Mouse (Mus musculus): ENCODE results near the gene Gm10718.
A peak's percentile ranks its signal among the peaks of the same experiment; 100 is the strongest.
"Not testable (repeated sequence)": the region's sequence is repeated elsewhere in the genome, so short reads cannot be mapped to it uniquely, and the experiment has no call there.

The Gm10718 gene

GRCm38 (mm10) chr9:3023312-3023984 lies at the start of gene Gm10718:
Gm10718 (plus strand) TSS chr9:3023547.
- DNase-seq (ENCODE audit: low spot score in 2 of 2) = peak; percentile 41 to 57

- DNase-seq (ENCODE audit: low spot score in 2 of 2) = peak; percentile 19 to 20
Measured at GRCm38 (mm10) chr9:3000445-3000972, 22.8 kb upstream of the Gm10718 start, which contains the start of gene Gm10722. Gm10722 (plus strand) TSS chr9:3000922.

- peak in 1 of 2 experiments; percentile 15 for DNase-seq (ENCODE audit: low spot score in 2 of 2)
Measured at GRCm38 (mm10) chr9:3001006-3001405, 22.3 kb upstream of the Gm10718 start.

GRCm38 (mm10) chr9:3001948-3002659 lies 21.2 kb upstream of the Gm10718 start:
- DNase-seq (ENCODE audit: low spot score in 2 of 2) = peak; percentile 100

DNA sequence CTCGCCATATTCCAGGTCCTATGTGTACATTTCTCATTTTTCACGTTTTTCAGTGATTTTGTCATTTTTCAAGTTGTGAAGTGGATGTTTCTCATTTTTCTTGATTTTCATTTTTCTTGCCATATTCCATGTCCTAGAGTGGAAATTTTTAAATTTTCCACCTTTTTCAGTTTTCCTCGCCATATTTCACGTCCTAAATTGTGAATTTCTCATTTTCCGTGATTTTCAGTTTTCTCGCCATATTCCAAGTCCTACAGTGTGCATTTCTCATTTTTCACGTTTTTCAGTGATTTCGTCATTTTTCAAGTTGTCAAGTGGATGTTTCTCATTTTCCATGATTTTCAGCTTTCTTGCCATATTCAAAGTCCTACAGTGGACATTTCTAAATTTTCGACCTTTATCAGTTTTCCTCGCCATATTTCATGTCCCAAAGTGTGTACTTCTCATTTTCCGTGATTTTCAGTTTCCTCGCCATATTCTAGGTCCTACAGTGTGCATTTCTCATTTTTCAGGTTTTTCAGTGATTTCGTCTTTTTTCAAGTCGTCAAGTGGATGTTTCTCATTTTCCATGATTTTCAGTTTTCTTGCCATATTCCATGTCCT lies 20.5 kb upstream of the Gm10718 start, which contains the start of gene Gm11168:
Gene Gm11168, plus strand, starts transcription at position 553 of the 603 bp plus-strand sequence.
- DNase-seq (ENCODE audit: low spot score in 2 of 2) = peak; percentile 46 to 56

- DNase-seq (ENCODE audit: low spot score in 2 of 2) = not testable (repeated sequence)
Measured at GRCm38 (mm10) chr9:3006179-3006578, 17.2 kb upstream of the Gm10718 start.

DNA sequence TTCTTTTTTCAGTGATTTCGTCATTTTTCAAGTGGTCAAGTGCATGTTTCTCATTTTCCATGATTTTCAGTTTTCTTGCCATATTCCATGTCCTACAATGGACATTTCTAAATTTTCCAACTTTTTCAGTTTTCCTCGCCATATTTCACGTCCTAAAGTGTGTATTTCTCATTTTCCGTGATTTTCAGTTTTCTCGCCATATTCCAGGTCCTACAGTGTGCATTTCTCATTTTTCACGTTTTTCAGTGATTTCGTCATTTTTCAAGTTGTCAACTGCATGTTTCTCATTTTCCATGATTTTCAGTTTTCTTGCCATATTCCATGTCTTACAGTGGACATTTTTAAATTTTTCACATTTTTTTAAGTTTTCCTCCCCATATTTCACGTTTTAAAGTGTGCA lies 16.7 kb upstream of the Gm10718 start:
- DNase-seq (ENCODE audit: low spot score in 2 of 2) = not testable (repeated sequence)

- not testable (repeated sequence) for DNase-seq (ENCODE audit: low spot score in 2 of 2)
Measured at GRCm38 (mm10) chr9:3007272-3007671, 16.1 kb upstream of the Gm10718 start.

DNA sequence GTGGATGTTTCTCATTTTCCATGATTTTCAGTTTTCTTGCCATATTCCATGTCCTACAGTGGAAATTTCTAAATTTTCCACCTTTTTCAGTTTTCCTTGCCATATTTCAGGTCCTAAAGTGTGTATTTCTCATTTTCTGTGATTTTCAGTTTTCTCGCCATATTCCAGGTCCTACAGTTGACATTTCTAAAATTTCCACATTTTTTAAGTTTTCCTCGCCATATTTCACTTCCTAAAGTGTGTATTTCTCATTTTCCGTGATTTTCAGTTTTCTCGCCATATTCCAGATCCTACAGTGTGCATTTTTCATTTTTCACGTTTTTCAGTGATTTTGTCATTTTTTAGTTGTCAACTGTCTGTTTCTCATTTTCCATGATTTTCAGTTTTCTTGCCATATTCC lies 14.0 kb upstream of the Gm10718 start:
- not testable (repeated sequence) for DNase-seq (ENCODE audit: low spot score in 2 of 2)

DNA sequence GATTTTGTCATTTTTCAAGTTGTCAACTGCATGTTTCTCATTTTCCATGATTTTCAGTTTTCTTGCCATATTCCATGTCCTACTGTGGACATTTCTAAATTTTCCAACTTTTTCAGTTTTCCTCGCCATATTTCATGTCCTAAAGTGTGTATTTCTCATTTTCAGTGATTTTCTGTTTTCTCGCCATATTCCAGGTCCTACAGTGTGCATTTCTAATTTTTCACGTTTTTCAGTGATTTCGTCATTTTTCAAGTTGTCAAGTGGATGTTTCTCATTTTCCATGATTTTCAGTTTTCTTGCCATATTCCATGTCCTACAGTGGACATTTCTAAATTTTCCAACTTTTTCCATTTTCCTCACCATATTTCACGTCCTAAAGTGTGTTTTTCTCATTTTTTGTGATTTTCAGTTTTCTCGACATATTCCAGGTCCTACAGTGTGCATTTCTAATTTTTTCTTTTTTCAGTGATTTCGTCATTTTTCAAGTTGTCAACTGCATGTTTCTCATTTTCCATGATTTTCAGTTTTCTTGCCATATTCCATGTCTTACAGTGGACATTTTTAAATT lies 11.2 kb upstream of the Gm10718 start:
- DNase-seq (ENCODE audit: low spot score in 2 of 2) = not testable (repeated sequence)

DNA sequence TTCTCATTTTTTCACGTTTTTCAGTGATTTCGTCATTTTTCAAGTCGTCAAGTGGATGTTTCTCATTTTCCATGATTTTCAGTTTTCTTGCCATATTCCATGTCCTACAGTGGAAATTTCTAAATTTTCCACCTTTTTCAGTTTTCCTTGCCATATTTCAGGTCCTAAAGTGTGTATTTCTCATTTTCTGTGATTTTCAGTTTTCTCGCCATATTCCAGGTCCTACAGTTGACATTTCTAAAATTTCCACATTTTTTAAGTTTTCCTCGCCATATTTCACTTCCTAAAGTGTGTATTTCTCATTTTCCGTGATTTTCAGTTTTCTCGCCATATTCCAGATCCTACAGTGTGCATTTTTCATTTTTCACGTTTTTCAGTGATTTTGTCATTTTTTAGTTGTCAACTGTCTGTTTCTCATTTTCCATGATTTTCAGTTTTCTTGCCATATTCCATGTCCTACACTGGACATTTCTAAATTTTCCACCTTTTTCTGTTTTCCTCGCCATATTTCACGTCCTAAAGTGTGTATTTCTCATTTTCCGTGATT lies 10.5 kb upstream of the Gm10718 start, which contains the start of gene Gm10721:
Gene Gm10721, plus strand, starts transcription at position 408 of the 547 bp plus-strand sequence.
- DNase-seq (ENCODE audit: low spot score in 2 of 2) = not testable (repeated sequence)

GRCm38 (mm10) chr9:3015354-3015753 lies 8.0 kb upstream of the Gm10718 start, which contains the start of gene Gm10720:
Gm10720 (plus strand) TSS chr9:3015654.
- DNase-seq (ENCODE audit: low spot score in 2 of 2) = not testable (repeated sequence)

DNA sequence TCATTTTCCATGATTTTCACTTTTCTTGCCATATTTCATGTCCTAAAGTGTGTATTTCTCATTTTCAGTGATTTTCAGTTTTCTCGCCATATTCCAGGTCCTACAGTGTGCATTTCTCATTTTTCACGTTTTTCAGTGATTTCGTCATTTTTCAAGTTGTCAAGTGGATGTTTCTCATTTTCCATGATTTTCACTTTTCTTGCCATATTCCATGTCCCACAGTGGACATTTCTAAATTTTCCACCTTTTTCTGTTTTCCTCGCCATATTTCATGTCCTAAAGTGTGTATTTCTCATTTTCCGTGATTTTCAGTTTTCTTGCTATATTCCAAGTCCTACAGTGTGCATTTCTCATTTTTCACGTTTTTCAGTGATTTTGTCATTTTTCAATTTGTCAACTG lies 7.5 kb upstream of the Gm10718 start:
- DNase-seq (ENCODE audit: low spot score in 2 of 2) = peak; percentile 37 to 39

- DNase-seq (ENCODE audit: low spot score in 2 of 2) = not testable (repeated sequence)
Measured at GRCm38 (mm10) chr9:3017108-3017507, 6.2 kb upstream of the Gm10718 start, which contains the start of gene Gm10719. Gm10719 (plus strand) TSS chr9:3017408.

DNA sequence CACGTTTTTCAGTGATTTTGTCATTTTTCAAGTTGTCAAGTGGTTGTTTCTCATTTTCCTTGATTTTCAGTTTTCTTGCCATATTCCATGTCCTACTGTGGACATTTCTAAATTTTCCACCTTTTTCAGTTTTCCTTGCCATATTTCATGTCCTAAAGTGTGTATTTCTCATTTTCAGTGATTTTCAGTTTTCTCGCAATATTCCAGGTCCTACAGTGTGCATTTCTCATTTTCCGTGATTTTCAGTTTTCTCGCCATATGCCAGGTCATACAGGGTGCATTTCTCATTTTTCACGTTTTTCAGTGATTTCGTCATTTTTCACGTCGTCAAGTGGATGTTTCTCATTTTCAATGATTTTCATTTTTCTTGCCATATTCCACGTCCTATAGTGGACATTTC lies 4.4 kb upstream of the Gm10718 start:
- DNase-seq (ENCODE audit: low spot score in 2 of 2) = peak; percentile 100

- DNase-seq (ENCODE audit: low spot score in 2 of 2) = peak; percentile 96 to 100
Measured at GRCm38 (mm10) chr9:3019835-3020727, 3.3 kb upstream of the Gm10718 start.

- DNase-seq (ENCODE audit: low spot score in 2 of 2) = not testable (repeated sequence)
Measured at GRCm38 (mm10) chr9:3022316-3023008, 885 bp upstream of the Gm10718 start.

DNA sequence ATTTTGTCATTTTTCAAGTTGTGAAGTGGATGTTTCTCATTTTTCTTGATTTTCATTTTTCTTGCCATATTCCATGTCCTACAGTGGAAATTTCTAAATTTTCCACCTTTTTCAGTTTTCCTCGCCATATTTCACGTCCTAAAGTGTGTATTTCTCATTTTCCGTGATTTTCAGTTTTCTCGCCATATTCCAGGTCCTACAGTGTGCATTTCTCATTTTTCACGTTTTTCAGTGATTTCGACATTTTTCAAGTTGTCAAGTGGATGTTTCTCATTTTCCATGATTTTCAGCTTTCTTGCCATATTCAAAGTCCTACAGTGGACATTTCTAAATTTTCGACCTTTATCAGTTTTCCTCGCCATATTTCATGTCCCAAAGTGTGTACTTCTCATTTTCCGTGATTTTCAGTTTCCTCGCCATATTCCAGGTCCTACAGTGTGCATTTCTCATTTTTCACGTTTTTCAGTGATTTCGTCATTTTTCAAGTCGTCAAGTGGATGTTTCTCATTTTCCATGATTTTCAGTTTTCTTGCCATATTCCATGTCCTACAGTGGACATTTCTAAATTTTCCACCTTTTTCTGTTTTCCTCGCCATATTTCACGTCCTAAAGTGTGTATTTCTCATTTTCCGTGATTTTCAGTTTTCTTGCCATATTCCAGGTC lies 770 bp downstream of the Gm10718 start:
- DNase-seq (ENCODE audit: low spot score in 2 of 2) = not testable (repeated sequence)

DNA sequence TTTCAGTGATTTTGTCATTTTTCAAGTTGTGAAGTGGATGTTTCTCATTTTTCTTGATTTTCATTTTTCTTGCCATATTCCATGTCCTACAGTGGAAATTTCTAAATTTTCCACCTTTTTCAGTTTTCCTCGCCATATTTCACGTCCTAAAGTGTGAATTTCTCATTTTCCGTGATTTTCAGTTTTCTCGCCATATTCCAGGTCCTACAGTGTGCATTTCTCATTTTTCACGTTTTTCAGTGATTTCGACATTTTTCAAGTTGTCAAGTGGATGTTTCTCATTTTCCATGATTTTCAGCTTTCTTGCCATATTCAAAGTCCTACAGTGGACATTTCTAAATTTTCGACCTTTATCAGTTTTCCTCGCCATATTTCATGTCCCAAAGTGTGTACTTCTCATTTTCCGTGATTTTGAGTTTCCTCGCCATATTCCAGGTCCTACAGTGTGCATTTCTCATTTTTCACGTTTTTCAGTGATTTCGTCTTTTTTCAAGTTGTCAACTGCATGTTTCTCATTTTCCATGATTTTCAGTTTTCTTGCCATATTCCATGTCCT lies 1.6 kb downstream of the Gm10718 start, which contains the start of gene Gm10717:
Gene Gm10717, plus strand, starts transcription at position 506 of the 556 bp plus-strand sequence.
- DNase-seq (ENCODE audit: low spot score in 2 of 2) = not testable (repeated sequence)
